Mouse (Mus musculus): ENCODE results near the gene Xrcc2.

DNA sequence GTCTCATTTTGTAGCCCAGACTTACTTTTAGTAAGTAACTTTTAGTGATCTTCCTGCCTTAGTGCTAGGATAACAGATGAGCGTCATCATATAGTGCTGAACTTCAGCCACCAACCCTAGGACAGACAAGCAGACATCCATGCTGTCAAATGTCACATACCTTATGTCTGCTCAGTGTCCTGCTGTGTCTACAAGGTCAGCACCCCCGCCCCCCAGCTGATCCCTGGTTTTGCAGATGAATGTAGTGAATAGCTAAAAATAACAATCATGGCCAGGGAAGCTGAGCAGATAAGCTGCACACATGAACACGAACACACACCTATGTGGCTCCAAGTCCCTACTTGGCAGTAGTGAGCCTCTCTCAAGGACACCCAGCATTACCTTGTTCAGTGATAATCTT, 43.0 kb upstream of the Xrcc2 start:
- TF ChIP-seq CTCF (IDR thresholded peaks at IDR 0.05; ENCODE audit: extremely low read depth, insufficient read length, insufficient replicate concordance, low read depth, low read length) = no peak
- TF ChIP-seq POLR2A (IDR thresholded peaks at IDR 0.05; ENCODE audit: low read depth, low read length) = no peak

Measured in small intestine, adult 2 months (tissue).